Mouse (Mus musculus): ENCODE data around the gene Ednra. TPM values are rescaled to one million over a fixed set of nuclear protein-coding genes. Genes with fewer than 3 reads are reported as not detected.
"Not testable (repeated sequence)": the region's sequence is repeated elsewhere in the genome, so short reads cannot be mapped to it uniquely, and the experiment has no call there.

Ednra gene
- total RNA-seq, 2 experiments from 2014 or later, result 0.17 to 0.77 TPM

DNA sequence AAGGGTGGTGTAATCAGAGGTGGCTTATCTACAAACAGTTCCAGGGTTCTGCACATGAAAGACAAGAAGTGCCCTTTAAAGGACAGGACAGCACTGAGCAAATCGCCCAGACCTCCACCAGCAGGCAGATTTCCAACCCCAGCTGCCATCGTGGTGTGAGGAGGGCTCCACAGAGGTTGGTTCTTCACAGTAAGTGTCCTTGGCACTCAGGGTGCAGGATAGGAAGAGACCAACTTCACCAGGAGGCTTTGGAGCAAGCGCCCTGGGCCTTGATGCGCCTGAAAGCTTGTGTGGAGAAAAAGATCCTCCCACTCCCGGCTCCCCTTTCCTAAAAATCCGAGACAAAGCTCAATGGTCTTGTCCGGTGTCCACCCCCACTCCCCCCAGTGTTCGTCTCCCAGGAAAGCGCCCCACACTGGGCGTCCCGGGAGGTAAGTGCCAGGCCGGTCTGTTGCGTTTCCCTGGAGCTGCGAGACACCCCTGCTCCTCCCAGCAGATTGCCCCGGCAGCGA lies 674 bp downstream of the Ednra start:
- ATAC-seq (replicated peaks; ENCODE audit: low FRiP score, poor library complexity, severe bottlenecking), result no peak

GRCm38 (mm10) chr8:77723018-77723417 lies 1.2 kb downstream of the Ednra start:
- ATAC-seq (replicated peaks; ENCODE audit: low FRiP score, poor library complexity, severe bottlenecking), result no peak

GRCm38 (mm10) chr8:77718933-77719332 lies 5.3 kb downstream of the Ednra start:
- no peak for ATAC-seq (replicated peaks; ENCODE audit: low FRiP score, poor library complexity, severe bottlenecking)

- ATAC-seq (replicated peaks; ENCODE audit: low FRiP score, poor library complexity, severe bottlenecking), result no peak
Measured at GRCm38 (mm10) chr8:77717036-77717435, 7.2 kb downstream of the Ednra start.

DNA sequence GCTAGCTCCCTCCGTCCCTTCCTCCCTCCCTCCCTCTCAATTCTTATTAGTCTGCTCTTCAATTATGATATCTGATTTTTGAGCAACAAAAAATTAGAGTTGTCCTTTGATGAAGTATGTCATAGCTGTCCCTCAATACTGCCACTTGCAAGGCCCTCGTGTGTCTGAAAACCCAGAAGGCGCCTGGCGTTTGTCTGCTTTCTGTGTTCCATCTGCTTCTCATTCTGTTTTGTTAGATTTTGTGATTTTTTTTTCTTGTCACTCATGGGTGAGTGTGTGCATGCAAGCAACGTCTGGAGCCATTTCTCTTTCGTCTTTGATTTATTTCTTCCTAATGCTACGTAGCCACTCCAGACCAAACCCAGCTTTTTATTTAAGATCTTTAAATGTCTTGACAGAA lies 9.8 kb downstream of the Ednra start:
- no peak for ATAC-seq (replicated peaks; ENCODE audit: low FRiP score, poor library complexity, severe bottlenecking)

DNA sequence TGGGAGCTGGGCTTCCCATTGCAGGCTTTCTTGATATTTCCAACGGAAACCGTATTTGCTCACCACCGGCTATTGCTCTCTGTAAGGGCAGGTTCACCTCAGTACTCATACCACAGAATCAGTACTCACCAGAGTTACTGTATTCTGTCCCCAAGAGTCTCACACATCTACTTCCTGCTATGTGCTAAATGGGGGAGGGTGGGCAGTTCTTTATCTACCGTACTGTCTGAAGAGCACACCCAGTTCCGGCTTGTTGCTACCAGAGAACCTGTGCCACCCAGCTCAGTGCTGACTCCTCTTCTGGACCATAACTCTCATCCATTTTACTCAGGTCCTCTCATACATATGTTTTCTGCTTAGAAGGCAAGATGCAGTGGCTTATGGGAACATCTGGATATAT lies 10.6 kb downstream of the Ednra start:
- no peak for ATAC-seq (replicated peaks; ENCODE audit: low FRiP score, poor library complexity, severe bottlenecking)

- ATAC-seq (replicated peaks; ENCODE audit: low FRiP score, poor library complexity, severe bottlenecking), result no peak
Measured at GRCm38 (mm10) chr8:77704768-77705167, 19.5 kb downstream of the Ednra start.

DNA sequence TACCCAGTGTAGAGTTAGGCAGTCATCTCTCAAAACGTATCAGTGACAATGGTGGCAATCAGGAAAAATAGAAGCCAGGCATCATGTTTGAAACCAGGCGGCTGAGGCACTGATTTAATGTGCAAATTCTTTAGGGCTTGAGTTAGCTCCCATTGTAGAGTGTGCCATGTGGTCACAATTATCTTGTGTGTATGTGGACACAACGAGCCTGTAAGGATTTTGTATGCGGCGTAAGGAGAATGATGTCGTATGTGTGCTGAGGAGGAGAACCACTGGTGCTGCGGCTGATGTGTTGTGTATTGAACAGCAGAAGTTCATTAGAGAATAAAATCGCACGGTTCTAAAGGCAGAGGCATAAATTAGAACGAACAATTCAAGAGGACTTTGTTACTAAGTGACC lies 26.2 kb downstream of the Ednra start:
- no peak for ATAC-seq (replicated peaks; ENCODE audit: low FRiP score, poor library complexity, severe bottlenecking)

DNA sequence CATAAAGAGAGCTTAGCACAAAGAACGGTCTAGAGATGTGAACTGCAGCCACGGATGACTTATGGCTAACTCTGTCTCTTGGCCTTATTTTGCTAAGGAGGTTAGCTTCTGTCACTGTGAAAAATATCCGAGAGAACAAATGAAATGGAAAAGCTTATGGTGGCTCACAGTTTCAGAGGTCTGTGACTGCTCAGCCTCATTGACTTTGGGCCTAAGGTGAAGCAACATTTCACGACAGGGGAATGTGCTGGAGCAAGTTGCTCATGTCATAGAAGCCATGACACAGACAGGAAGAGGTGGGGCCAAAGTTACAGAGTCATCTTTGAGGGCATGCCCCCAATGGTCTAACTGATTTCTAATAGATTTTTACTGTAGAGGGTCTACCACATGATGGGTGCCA lies 28.1 kb downstream of the Ednra start:
- no peak for ATAC-seq (replicated peaks; ENCODE audit: low FRiP score, poor library complexity, severe bottlenecking)

- no peak for ATAC-seq (replicated peaks; ENCODE audit: low FRiP score, poor library complexity, severe bottlenecking)
Measured at GRCm38 (mm10) chr8:77695486-77696058, 28.7 kb downstream of the Ednra start.

- no peak for ATAC-seq (replicated peaks; ENCODE audit: low FRiP score, poor library complexity, severe bottlenecking)
Measured at GRCm38 (mm10) chr8:77695070-77695469, 29.2 kb downstream of the Ednra start.

- ATAC-seq (replicated peaks; ENCODE audit: low FRiP score, poor library complexity, severe bottlenecking), result no peak
Measured at GRCm38 (mm10) chr8:77694588-77694987, 29.7 kb downstream of the Ednra start.

DNA sequence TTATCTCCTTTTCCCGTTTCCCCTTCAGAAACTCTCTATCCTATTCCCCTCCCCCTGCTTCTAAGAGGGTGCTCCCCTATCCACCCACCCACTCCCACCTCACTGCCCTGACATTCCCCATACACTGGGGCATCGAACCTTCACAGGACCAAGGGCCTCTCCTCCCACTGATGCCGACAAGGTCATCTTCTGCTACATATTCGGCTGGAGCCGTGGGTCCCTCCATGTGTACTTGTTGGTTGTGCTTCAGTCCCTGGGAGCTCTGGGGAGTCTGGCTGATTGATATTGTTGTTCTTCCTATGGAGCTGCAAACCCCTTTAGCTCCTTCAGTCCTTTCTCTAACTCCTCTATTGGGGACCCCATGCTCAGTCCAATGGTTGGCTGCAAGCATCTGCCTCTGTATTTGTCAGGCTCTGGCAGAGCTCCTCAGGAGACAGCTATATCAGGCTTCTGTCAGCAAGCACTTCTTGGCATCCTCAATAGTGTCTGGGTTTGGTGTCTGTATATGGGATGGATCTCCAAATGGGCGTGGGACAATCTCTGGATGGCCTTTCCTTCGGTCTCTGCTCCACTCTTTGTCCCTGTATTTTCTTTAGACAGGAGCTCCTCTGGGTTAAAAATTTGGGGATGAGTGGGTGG lies 34.7 kb downstream of the Ednra start:
- ATAC-seq (replicated peaks; ENCODE audit: low FRiP score, poor library complexity, severe bottlenecking), result not testable (repeated sequence)

GRCm38 (mm10) chr8:77688978-77689377 lies 35.3 kb downstream of the Ednra start:
- ATAC-seq (replicated peaks; ENCODE audit: low FRiP score, poor library complexity, severe bottlenecking), result no peak

DNA sequence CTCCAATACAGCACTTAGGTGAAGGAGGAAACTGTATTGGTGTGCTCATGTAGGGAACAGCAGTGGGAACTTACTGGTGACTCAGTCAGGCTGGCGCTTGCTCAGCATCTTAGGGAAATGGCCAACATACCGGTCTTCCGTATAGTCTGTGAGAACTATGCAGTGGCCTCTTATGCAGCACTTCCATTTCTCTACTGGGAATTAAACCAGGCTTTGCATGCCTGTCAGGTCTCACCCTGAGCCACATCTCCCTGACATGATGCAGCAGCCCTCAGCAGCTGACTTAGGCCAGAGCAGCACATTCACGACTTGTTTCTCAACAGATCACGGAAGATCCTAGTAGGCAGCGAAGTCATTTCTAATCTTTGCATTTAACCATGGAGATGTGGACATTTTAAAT lies 39.9 kb downstream of the Ednra start:
- ATAC-seq (replicated peaks; ENCODE audit: low FRiP score, poor library complexity, severe bottlenecking), result no peak

DNA sequence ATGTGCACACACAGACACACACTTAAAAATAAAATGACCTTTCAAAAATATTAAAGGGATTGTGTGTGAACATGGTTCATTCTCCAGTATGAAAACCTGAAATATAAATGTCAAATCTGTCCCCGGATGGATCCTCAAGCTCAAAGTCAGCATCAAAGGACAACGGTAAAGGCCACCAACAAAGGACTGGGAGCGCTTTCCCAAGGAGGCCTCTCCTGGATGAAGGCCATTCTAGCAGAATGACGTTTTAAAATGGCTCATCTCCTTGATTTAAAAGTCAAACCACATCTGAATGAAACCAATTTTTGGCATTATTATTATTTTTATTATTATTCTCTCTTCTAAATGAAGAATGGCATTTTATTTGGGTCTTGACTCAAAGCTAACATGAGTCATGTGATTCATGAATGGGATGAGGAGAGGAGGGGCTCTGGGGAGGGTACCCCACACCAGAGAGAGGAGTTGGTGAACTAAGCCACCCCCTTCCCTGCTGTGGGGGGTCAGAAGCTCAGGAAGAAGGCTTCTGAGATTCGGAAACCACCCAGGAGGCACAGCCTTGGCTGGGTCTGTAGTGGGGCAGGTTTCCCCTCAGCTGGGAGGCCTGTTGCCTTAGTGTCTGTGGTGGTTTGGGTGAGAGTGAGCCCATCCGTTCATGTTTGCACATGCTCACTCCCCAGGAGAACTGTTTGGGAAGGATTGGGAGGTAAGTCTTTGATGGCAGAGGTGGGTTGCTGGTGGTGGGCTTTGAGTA lies 40.7 kb downstream of the Ednra start:
- ATAC-seq (replicated peaks; ENCODE audit: low FRiP score, poor library complexity, severe bottlenecking), result no peak

DNA sequence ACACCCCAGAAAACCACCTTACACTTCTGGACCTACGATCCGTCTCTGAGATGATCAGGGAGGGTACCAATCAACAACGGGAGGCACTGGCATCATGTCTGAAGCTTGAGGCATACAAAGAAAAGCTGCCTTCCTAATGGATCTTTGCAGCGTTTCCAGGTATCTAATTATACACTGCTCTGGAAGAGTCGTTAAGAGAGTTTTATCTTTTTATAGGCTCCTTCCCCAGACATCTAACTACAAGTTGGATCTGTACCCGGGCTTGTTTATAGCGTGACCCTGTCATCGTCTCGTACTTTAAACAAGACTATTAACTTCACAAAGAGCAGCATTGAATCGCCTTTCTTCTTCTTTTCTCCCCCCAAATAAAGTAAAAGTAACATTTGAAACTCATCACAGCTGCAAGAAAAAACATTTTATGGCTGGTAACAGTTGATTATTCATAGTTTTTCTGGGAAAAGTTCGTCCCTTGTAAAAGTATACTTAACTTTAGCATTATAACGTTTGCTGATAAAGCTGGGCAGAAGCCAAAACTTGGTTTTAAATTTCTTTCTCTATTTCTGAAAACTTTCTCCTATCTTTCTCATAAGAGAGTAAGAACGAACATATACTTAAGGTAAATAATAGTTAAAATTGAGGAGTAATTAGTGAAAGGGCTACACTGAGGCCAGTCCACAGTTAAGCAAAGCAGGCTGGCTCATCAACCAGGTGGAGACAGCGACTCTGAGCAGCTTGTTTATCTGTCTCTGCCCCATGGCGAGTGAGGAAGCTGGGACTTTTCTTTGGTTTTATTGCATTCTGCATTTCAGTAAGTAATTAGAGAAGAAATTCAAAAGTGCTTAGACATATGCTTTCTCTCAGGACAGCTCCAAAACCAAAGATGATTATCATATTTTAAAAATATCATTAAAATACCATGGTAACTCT lies 42.0 kb downstream of the Ednra start:
- ATAC-seq (replicated peaks; ENCODE audit: low FRiP score, poor library complexity, severe bottlenecking), result no peak

GRCm38 (mm10) chr8:77672036-77672435 lies 52.2 kb downstream of the Ednra start:
- ATAC-seq (replicated peaks; ENCODE audit: low FRiP score, poor library complexity, severe bottlenecking), result no peak

DNA sequence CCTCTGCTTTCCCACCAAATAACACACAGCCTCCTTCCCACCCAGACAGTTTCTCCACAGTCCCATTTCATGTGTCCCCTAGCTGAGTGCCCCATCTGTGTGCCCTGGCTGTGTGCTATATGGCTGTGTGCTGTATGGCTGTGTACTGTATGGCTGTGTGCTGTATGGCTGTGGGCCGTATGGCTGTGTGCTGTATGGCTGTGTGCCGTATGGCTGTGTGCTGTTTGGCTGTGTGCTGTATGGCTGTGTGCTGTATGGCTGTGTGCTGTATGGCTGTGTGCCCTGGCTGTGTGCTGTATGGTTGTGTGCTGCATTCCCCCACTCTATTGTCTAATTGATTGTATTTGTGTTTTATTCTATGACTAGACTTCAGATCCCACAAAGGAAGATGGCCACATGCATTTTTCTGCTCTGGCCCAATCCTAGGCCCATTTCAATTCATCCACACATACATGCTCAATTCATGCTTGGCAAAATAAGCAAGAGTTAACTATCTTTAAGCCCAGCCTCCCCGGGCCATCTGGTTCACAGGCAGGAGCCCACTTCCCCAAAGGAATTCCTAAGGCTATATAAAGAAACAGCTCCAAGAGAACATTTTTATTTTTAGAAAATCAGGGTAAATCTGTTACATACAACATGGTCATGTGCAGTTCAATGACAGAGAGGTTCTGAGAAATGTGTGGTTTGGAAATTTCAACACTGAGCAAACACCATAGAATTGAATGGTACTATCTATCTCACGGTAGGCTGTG lies 53.5 kb downstream of the Ednra start:
- ATAC-seq (replicated peaks; ENCODE audit: low FRiP score, poor library complexity, severe bottlenecking), result no peak

Data from erythroblast, adult 5-6 weeks (primary cell).